Mouse (Mus musculus): ENCODE data around the gene E330034G19Rik. TPM values are rescaled to one million over a fixed set of nuclear protein-coding genes. Genes with fewer than 3 reads are reported as not detected.
"Not testable (repeated sequence)": the region's sequence is repeated elsewhere in the genome, so short reads cannot be mapped to it uniquely, and the experiment has no call there.

The E330034G19Rik gene
- total RNA-seq, 2 experiments from 2014 or later = 0.63 TPM; not detected in 1

DNA sequence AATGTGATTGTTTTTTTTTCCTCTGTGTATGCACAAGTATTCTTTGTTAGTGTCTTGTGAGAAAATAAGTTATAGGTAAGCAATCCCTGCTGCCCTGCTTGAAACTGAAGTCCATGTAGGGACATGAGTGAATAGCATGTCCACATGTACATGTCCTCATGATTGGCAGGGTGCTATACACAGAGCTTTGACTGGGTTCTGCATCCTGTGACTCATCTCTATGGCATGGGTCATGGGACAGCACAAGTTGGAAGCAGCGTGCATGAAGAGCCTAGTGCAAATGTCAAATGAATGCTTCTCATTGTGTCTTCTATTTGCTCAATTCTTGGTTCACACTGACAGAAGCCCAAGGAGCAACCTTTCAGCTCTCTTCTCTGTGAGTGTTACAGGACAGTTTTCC is 14.1 kb downstream of the E330034G19Rik start:
- no peak for DNase-seq (ENCODE audit: extremely low spot score in 1 of 2, low spot score in 1 of 2)

DNA sequence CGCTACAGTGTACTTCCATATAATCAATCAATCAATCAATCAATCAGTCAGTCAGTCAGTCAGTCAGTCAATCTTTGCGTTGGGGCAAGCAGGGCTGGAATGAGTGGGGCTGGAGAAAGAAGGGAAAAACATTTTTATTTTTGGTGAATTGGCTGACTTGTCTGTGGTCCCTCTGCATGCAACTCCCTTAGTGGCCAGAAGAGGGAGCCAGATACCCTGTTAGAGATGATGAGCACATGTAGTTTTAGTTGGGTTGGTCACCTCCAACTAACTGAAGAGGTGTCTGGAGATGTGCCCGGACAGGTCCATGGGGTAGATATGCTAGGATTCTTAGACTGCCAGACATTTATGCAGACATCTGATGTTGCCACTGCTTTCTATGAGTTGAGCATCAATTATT is 18.1 kb downstream of the E330034G19Rik start:
- peak; percentile 41 to 75 for DNase-seq (ENCODE audit: extremely low spot score in 1 of 2, low spot score in 1 of 2)

DNA sequence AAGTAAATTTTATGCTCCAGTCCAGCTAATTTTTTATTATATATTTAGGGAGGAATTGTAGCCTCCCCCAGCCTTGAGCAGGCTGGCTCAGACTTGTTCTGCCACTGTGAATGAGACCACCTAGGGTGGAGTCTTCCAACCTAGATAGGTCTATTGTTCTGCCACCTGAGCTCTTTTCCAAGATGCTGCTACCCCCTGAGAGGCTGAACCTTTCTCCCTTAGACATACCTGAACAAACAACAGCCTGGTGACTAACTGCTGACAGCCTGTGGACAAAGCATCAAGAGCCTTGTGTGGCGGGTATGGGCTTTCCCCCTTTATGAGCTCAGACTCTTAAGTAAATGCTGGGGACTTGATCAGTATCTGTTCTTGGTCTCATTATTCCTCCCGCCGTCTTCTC is 54.0 kb downstream of the E330034G19Rik start:
- not testable (repeated sequence) for DNase-seq (ENCODE audit: extremely low spot score in 1 of 2, low spot score in 1 of 2)

DNA sequence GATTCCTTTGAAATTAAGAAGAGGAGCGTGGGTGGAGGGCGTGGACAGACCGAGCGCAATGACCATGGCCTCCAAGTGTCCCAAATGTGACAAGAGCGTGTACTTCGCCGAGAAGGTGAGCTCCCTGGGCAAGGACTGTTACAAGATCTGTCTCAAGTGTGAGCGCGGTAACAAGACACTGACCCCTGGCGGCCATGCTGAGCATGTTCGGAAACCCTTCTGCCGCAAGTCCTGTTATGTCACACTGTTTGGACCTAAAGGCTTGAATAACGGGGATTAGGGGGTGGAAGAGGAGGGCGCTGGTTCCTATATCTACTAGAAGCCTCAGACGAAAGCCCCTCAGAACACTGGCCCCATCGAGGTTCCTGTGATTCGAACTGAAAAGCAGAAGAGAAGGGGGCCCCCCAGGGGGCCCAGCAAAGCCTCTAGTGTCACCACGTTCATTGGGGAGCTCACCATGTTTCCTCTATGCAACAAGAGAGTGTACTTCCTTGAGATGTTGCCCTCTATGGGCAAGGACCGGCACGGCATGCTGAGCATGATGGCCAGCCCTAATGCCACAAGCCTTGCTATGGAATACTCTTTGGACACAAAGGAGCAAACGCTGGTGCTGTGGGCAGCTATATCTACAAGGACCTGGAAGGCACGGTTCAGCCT is 65.4 kb downstream of the E330034G19Rik start:
- DNase-seq (ENCODE audit: extremely low spot score in 1 of 2, low spot score in 1 of 2) = peak; percentile 18 to 58

Other genes starting within 250 kb of the E330034G19Rik start
- gene Dlg5, start 47.3 kb upstream of the E330034G19Rik start, total RNA-seq (2021) = 10 to 100 TPM; 52.0 to 54.3 TPM
- 10 to 100 TPM; 32.8 to 39.6 TPM for gene Polr3a, start 193.8 kb downstream of the E330034G19Rik start, total RNA-seq (2021)
- gene Rps24, start 193.9 kb downstream of the E330034G19Rik start, total RNA-seq (2021) = 100 to 1,000 TPM; 675 to 721 TPM

Data from layer of hippocampus, postnatal 25 days (tissue).